Mouse (Mus musculus) forebrain, embryonic 11.5 days (tissue): ENCODE results near the gene S1pr5. TPM values are rescaled to one million over a fixed set of nuclear protein-coding genes. Genes with fewer than 3 reads are reported as not detected.
A peak's percentile ranks its signal among the peaks of the same experiment; 100 is the strongest.

ENCODE experiments used
- ATAC-seq: fragments of 200-750 bp; cut with Nextera tagmentation; replicated peaks from 2 replicates; pipeline ENCODE4 v1.8.0; 2017; ENCODE audit warnings: moderate TSS enrichment; ENCODE audit not compliant: low FRiP score
- DNase-seq: peaks from one replicate; pipeline ENCODE4 v3.0.0-alpha.2; 2017; ENCODE audit warnings: low spot score
- H3K27ac ChIP-seq: fragments of 300-500 bp; sonication (generic); 2 replicates; pipeline ENCODE4 v1.5.1; 2014; ENCODE audit warnings: low read depth, low read length
- H3K27me3 ChIP-seq: fragments of 300-500 bp; sonication (generic); 2 replicates; pipeline ENCODE4 v1.6.1; 2014; ENCODE audit warnings: mild to moderate bottlenecking, low read length, mixed read lengths; ENCODE audit not compliant: control insufficient read depth, insufficient read depth
- H3K36me3 ChIP-seq: fragments of 300-500 bp; sonication (generic); 2 replicates; pipeline ENCODE4 v1.6.1; 2014; ENCODE audit warnings: mild to moderate bottlenecking, low read length, moderate library complexity, mixed read lengths; ENCODE audit not compliant: control insufficient read depth, insufficient read depth
- H3K4me1 ChIP-seq: fragments of 300-500 bp; sonication (generic); replicated peaks from 2 replicates; pipeline ENCODE4 v1.6.1; 2014; ENCODE audit warnings: low read length, mixed read lengths; ENCODE audit not compliant: control insufficient read depth, insufficient read depth
- H3K4me2 ChIP-seq: fragments of 300-500 bp; sonication (generic); 2 replicates; pipeline ENCODE4 v1.6.1; 2014; ENCODE audit warnings: low read depth, mild to moderate bottlenecking, low read length, moderate library complexity, mixed read lengths; ENCODE audit not compliant: severe bottlenecking
- H3K4me3 ChIP-seq: fragments of 300-500 bp; sonication (generic); 2 replicates; pipeline ENCODE4 v1.5.1; 2014; ENCODE audit warnings: low read depth, low read length
- H3K9ac ChIP-seq: fragments of 300-500 bp; sonication (generic); 2 replicates; pipeline ENCODE4 v1.6.1; 2014; ENCODE audit warnings: low read length
- H3K9me3 ChIP-seq: fragments of 300-500 bp; sonication (generic); 2 replicates; pipeline ENCODE4 v1.6.1; 2016; ENCODE audit warnings: low read length, mixed read lengths; ENCODE audit not compliant: control insufficient read depth
- whole genome bisulfite sequencing: fragments of 180-500 bp; shearing (Covaris S2); extraction: QIAGEN DNeasy Blood & Tissue Kit; methylation state at CpG from one replicate; pipeline ENCODE4 v1.1.7; 2014; 5-methylcytosine and 5-hydroxymethylcytosine counted together
- polyA plus RNA-seq: library from polyadenylated mRNA; unstranded; fragments of >200 nt; fragmentation: Nextera tagmentation; extraction: Ambion mirVana; gene quantifications from 2 replicates; pipeline ENCODE4 v1.2.1, GENCODE M21; 2014

Gene S1pr5
- polyA plus RNA-seq, 1 experiment from 2014 or later = 0.09 TPM

DNA sequence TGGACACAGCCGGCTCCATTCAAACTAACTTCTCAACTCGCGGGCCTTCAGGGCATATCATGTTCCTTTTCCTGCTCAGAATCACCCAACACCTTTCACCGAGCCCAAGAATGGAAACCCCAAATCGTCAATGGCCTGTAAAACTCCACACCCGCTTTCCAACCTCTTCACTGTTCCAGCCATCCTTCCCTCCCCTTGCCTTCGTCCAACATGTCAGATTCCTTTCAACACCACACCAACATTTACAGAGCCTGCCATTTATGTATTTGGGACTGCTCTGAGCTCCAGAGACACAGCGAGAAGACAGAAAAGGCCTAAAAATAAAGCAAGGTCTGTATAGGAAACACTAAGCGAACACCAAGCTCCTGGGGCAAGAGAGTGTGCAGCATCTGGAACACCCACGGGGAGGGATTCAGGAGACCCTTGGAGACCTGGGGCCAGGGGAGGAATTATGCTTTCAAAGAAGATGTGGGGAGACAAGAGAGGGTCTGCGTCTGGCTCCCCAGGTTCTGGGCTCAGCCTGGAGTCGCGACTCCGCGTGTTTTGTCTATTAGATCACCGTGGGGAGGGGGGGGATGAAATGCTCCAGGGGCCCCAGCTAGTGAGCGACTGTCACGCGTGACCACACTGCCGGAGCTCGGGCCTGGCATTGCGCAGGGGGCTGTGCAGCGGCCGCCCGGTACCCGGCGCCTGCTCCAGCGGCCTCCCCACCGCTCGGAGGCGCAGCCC is 10.1 kb downstream of the S1pr5 start:
- DNase-seq (no peak), ATAC-seq (no peak)

GRCm38 (mm10) chr9:21237368-21238003 is 10.8 kb downstream of the S1pr5 start:
- Histone ChIP-seq H3K9ac (peak overlapping the region; percentile 98), H3K4me2 (peak overlapping the region; percentile 82), H3K4me1 (peaks cover 10% of the 10 kb centered on the region), H3K4me3 (peak overlapping the region; percentile 95), H3K27me3 (peaks cover 6% of the 10 kb centered on the region; the same call in 1 of the 2 replicates), H3K27ac (peak overlapping the region; percentile 68), H3K36me3 (no peaks in the 10 kb centered on the region; the same call in 1 of the 2 replicates), H3K9me3 (no peaks in the 10 kb centered on the region)
- ATAC-seq = 0 out of 2 replicates have a peak, but pooled peaks have one; percentile 6
- 21% methylated on average over 19 of the region's 19 CpGs for WGBS
- peak; percentile 74 for DNase-seq

More for the DNA sequence above, 10.1 kb downstream of the S1pr5 start:
- H3K9ac ChIP-seq = peak overlapping the region; percentile 98
- peak overlapping the region; percentile 82 for H3K4me2 ChIP-seq
- peak overlapping the region; percentile 95 for H3K4me3 ChIP-seq
- H3K4me1 ChIP-seq = peaks cover 10% of the 10 kb centered on the region
- peaks cover 12% of the 10 kb centered on the region for H3K27me3 ChIP-seq
- H3K27ac ChIP-seq = peak overlapping the region; percentile 68
- WGBS = 2% methylated on average over 31 of the region's 31 CpGs
- H3K9me3 ChIP-seq = no peaks in the 10 kb centered on the region
- no peaks in the 10 kb centered on the region; the same call in 1 of the 2 replicates for H3K36me3 ChIP-seq

DNA sequence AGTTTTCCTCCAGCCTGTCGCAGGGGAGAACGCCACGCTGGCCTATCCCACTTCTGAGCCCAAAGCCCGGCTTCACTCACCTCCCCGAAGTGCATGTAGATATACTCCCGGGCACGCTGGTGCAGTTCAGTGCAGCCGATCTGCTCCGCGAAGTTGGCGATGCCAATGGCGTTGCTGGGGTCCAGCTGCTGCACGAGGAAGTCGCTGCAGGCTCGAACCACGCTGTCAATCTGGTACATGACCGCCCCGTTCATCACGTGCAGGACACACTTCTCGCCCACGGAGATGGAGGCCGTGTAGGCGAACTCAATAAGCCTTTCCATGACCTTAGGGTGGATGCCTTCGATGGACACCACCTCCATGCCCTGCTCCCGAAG is 11.3 kb downstream of the S1pr5 start:
- Histone ChIP-seq H3K9me3 (no peaks in the 10 kb centered on the region), H3K27ac (no peak overlapping the region), H3K4me2 (peak overlapping the region; percentile 82), H3K27me3 (peaks cover 2% of the 10 kb centered on the region; the same call in 1 of the 2 replicates), H3K36me3 (no peaks in the 10 kb centered on the region; the same call in 1 of the 2 replicates), H3K9ac (no peak overlapping the region; the same call in 1 of the 2 replicates), H3K4me3 (no peak overlapping the region), H3K4me1 (peaks cover 10% of the 10 kb centered on the region)
- 83% methylated on average over 25 of the region's 25 CpGs for WGBS
- DNase-seq = no peak
- ATAC-seq = no peak

DNA sequence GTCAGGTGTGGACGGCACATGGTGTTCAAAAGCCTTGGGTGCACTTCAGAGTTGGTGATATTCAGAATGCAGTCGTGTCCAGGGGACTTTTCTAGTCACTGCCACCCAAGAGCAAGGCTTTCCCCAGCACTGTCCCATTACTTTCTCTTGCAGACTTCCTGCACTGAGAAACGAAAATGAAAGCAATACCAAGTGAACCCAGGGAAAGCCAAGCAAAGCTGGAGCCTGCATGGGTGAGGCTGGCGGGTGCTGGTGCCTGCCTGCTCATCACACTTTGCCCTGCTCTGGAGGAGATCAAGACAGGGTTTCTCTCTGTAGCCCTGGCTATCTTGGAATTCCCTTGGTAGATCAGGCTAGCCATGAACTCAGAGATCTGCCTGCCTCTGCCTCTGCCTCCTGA is 12.9 kb downstream of the S1pr5 start:
- no peaks in the 10 kb centered on the region; the same call in 1 of the 2 replicates for H3K36me3 ChIP-seq
- ATAC-seq = no peak
- no peaks in the 10 kb centered on the region for H3K9me3 ChIP-seq
- 93% methylated on average over 4 of the region's 4 CpGs for WGBS
- no peak overlapping the region for H3K9ac ChIP-seq
- no peak overlapping the region for H3K4me2 ChIP-seq
- H3K4me1 ChIP-seq = peaks cover 10% of the 10 kb centered on the region
- no peaks in the 10 kb centered on the region for H3K27me3 ChIP-seq
- no peak overlapping the region for H3K27ac ChIP-seq
- DNase-seq = no peak
- no peak overlapping the region for H3K4me3 ChIP-seq

- ATAC-seq (no peak), DNase-seq (no peak)
- Histone ChIP-seq H3K27me3 (no peaks in the 10 kb centered on the region), H3K9me3 (no peaks in the 10 kb centered on the region), H3K9ac (no peak overlapping the region), H3K4me3 (no peak overlapping the region), H3K27ac (no peak overlapping the region), H3K4me1 (peaks cover 10% of the 10 kb centered on the region), H3K36me3 (no peaks in the 10 kb centered on the region; the same call in 1 of the 2 replicates), H3K4me2 (no peak overlapping the region)
- 77% methylated on average over 28 of the region's 28 CpGs for WGBS
Observed at GRCm38 (mm10) chr9:21233805-21234204, 14.4 kb downstream of the S1pr5 start.

DNA sequence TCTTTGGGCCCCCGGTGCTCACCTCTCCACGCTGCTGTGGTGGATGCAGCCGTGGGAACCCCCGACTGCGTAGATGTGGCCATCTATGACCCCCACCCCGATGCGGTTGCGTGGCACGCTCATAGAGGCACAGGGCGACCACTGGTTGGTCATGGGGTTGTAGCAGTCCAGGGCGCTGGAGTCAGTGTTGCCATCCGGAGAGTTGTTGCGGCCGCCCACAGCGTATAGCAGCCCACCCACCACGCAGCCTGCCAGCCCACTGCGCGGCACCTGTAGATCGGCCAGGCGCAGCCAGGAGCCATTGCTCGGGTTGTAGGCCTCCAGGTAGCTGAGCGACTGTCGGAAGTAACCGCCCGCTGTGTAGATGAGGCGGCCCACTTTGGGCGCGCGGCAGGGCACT is 14.9 kb downstream of the S1pr5 start:
- no peak overlapping the region for H3K4me2 ChIP-seq
- H3K9me3 ChIP-seq = no peaks in the 10 kb centered on the region
- no peaks in the 10 kb centered on the region; the same call in 1 of the 2 replicates for H3K36me3 ChIP-seq
- peaks cover 10% of the 10 kb centered on the region for H3K4me1 ChIP-seq
- H3K27me3 ChIP-seq = no peaks in the 10 kb centered on the region
- no peak overlapping the region for H3K27ac ChIP-seq
- no peak for DNase-seq
- ATAC-seq = no peak
- 85% methylated on average over 29 of the region's 29 CpGs for WGBS
- no peak overlapping the region for H3K4me3 ChIP-seq
- no peak overlapping the region for H3K9ac ChIP-seq

DNA sequence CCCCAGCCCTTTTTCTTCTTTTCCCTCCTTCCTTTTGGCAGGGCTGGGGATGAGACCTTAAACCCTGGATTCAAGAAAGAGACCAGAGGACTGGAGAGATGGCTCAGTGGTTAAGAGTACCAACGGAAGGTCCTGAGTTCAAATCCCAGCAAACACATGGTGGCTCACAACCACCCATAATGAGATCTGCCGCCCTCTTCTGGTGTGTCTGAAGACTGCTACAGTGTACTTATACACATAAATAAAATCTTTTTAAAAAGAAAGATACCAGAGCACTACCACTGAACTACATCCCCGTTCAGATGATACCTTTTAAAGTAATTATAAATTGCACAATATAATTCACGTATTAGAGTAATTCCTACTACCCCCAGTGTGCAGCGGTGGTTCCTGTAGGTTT is 15.4 kb downstream of the S1pr5 start:
- peaks cover 8% of the 10 kb centered on the region for H3K4me1 ChIP-seq
- ATAC-seq (no peak), DNase-seq (no peak)
- no peak overlapping the region for H3K27ac ChIP-seq
- H3K36me3 ChIP-seq = no peaks in the 10 kb centered on the region; the same call in 1 of the 2 replicates
- 89% methylated on average over 5 of the region's 5 CpGs for WGBS
- no peak overlapping the region for H3K9ac ChIP-seq
- H3K4me3 ChIP-seq = no peak overlapping the region
- H3K9me3 ChIP-seq = no peaks in the 10 kb centered on the region
- H3K4me2 ChIP-seq = no peak overlapping the region
- H3K27me3 ChIP-seq = no peaks in the 10 kb centered on the region

DNA sequence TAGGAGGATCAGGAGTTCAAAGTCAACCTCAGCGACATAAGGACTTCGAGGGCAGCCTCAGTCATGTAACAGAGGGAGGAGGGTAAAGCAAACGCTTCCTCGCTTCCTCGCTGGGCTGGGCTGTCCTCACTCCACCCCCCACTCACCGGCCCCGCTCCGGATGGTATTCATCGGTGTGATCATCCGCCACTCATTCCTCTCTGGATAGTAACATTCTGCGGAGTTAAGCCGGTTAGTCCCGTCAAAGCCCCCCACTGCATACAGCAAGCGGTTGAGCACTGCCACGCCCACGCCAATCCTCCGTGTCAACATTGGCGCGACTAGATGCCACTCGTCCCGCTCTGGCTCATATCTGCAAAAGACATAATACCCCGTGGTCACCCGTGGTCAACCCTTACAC is 16.7 kb downstream of the S1pr5 start:
- no peaks in the 10 kb centered on the region; the same call in 1 of the 2 replicates for H3K36me3 ChIP-seq
- no peak for ATAC-seq

More for the DNA sequence above, 16.7 kb downstream of the S1pr5 start:
- Histone ChIP-seq H3K9me3 (no peaks in the 10 kb centered on the region), H3K27ac (no peak overlapping the region), H3K9ac (no peak overlapping the region), H3K4me3 (no peak overlapping the region), H3K4me2 (no peak overlapping the region), H3K27me3 (no peaks in the 10 kb centered on the region), H3K4me1 (peaks cover 3% of the 10 kb centered on the region; the same call in 1 of the 2 replicates)
- DNase-seq = no peak
- WGBS = 54% methylated on average over 23 of the region's 23 CpGs
